Mouse (Mus musculus) gastrocnemius, postnatal 14 days (tissue): ENCODE measurements around the gene Gm27029. TPM values are rescaled to one million over a fixed set of nuclear protein-coding genes. Genes with fewer than 3 reads are reported as not detected.

Source experiments
- DNase-seq: peaks from one replicate; pipeline ENCODE4 v3.0.0; 2021; ENCODE audit warnings: mixed read lengths
- intact Hi-C: fragments of 180-260 bp; cut with DNase I; formaldehyde crosslinking; loops from one replicate; pipeline ENCODE4 v1.15.1; 2025; ENCODE audit warnings: low total_unique reads
- microRNA-seq, 2 experiments: library from miRNA; unstranded; fragments of <30 nt; microRNA quantifications; one replicate each; pipeline ENCODE4 v1.2.0; 2021
- total RNA-seq, 2 experiments: library from RNA; stranded (reverse); gene quantifications; 2 replicates each; pipeline ENCODE4 v1.2.3; 2021

The Gm27029 gene
- total RNA-seq, 2 experiments from 2014 or later = 3.2 to 4.1 TPM

DNA sequence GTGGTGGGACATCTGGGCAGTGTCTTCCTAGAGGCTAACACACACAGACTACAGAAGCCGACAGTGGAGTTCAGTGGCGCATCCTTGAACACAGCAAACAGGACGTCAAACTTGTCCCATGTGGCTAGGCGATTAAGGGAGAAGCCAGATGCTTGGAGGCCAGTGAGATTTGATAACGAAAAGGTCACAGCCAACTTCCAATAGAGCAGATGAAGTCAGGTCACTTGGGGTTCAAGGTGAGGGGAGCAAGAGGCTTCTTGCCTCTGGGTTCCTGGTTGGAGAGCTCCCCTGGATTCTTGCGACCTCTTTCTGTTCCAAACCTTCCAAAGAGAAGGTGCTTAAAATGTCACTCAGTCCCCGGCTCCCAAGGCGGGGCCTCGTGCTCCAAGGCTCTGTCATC lies 64.8 kb downstream of the Gm27029 start:
- DNase-seq = no peak
- intact Hi-C loops = no loop called here

DNA sequence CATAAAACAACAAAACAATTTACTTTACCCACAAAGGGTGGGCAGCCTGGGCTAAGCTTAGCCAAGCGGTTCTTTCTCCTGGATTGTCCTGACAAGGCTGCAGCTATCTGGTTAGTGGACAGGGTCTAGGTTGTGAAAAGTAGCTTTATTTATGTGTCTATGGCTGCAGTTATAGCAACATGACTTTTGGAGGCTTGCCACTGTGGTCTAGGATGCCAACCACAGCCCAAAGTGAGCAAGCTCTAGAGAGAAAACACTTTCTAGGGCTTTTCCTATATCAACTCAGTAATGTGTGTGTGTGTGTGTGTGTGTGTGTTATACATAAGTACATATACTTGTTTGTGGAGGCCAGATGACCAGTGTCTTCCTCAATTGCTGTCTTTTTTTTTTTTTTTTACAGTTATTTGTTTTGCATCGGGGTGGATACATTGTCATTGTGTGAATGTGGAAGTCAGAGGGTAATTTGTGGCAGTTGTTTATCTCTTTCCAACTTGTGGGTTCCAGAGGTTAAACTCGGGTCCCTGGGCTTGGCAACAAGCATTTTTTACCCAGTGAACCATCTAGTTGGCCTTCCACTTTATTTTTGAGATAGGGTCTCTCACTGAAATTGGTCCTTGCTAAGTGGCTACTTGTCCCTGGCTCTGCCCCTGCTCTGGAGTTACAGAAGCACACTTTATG lies 67.0 kb downstream of the Gm27029 start:
- intact Hi-C loops = no loop called here
- DNase-seq = no peak

Small RNA genes lying within 50 kb of the gene (microRNA-seq; reads per million reads assigned to microRNA genes)
- 1.6 to 2.5 reads per million in 2 experiments for gene Mir6929

Other genes with a start within 250 kb of the Gm27029 start
- gene Ccr10, start 249.4 kb downstream of the Gm27029 start, total RNA-seq = under 1 TPM in 1 of 2 experiments, not detected in 1; 0.12 TPM
- 10 to 100 TPM; 13.5 to 18.1 TPM for gene Ezh1, start 198.3 kb downstream of the Gm27029 start, total RNA-seq
- 10 to 100 TPM; 69.8 to 97.1 TPM for gene Ramp2, start 178.8 kb downstream of the Gm27029 start, total RNA-seq
- 10 to 100 TPM; 38.1 to 39.0 TPM for gene Vps25, start 171.1 kb downstream of the Gm27029 start, total RNA-seq
- gene Wnk4, start 164.2 kb downstream of the Gm27029 start, total RNA-seq = 1 to 10 TPM in 1 of 2 experiments, under 1 TPM in 1; 0.89 to 1.0 TPM
- gene Cntd1, start 145.8 kb downstream of the Gm27029 start, total RNA-seq = under 1 TPM; 0.13 to 0.21 TPM
- 10 to 100 TPM; 70.0 to 73.4 TPM for gene Coa3, start 145.7 kb downstream of the Gm27029 start, total RNA-seq
- 10 to 100 TPM; 70.7 to 72.9 TPM for gene Becn1, start 122.5 kb downstream of the Gm27029 start, total RNA-seq
- gene Psme3, start 108.6 kb downstream of the Gm27029 start, total RNA-seq = 10 to 100 TPM; 60.9 to 61.2 TPM
- gene Aoc2, start 99.7 kb downstream of the Gm27029 start, total RNA-seq = 1 to 10 TPM; 1.2 to 1.3 TPM
- gene Aoc3, start 94.2 kb downstream of the Gm27029 start, total RNA-seq = 10 to 100 TPM; 20.7 to 21.7 TPM
- gene G6pc, start 57.2 kb downstream of the Gm27029 start, total RNA-seq = not detected
- 10 to 100 TPM; 16.4 to 17.4 TPM for gene Aarsd1, start 7.2 kb downstream of the Gm27029 start, total RNA-seq
- 1 to 10 TPM; 6.4 to 7.2 TPM for gene Rundc1, start 289 bp upstream of the Gm27029 start, total RNA-seq
- gene Ptges3l, start 537 bp upstream of the Gm27029 start, total RNA-seq = 100 to 1,000 TPM; 101 to 102 TPM
- 10 to 100 TPM; 50.3 to 61.5 TPM for gene Rpl27, start 17.5 kb upstream of the Gm27029 start, total RNA-seq
- 1 to 10 TPM; 7.0 to 7.2 TPM for gene Ifi35, start 23.6 kb upstream of the Gm27029 start, total RNA-seq
- gene Rnd2, start 40.2 kb upstream of the Gm27029 start, total RNA-seq = 1 to 10 TPM; 4.0 to 4.8 TPM
- gene Vat1, start 41.4 kb upstream of the Gm27029 start, total RNA-seq = 10 to 100 TPM; 27.1 to 33.6 TPM
- under 1 TPM; 0.89 to 0.92 TPM for gene Brca1, start 127.2 kb upstream of the Gm27029 start, total RNA-seq
- 10 to 100 TPM; 66.3 to 69.0 TPM for gene Nbr1, start 127.4 kb upstream of the Gm27029 start, total RNA-seq
- gene Tmem106a, start 157.4 kb upstream of the Gm27029 start, total RNA-seq = 1 to 10 TPM; 2.3 to 3.1 TPM
- gene Gm11634, start 174.5 kb upstream of the Gm27029 start, total RNA-seq = not detected
- gene Rdm1, start 202.4 kb upstream of the Gm27029 start, total RNA-seq = 10 to 100 TPM; 18.0 to 19.8 TPM
- gene Arl4d, start 240.7 kb upstream of the Gm27029 start, total RNA-seq = 10 to 100 TPM in 1 of 2 experiments, 1 to 10 TPM in 1; 7.1 to 10.7 TPM